8 mouse cellular contexts compared by ENCODE assay signal in genomic region chr2:165112149-165112548, GRCm38 (mm10). TPM values are rescaled to one million over a fixed set of nuclear protein-coding genes. Genes with fewer than 3 reads are reported as not detected.
DNase-seq lines count a peak whose midpoint lies in the region; ATAC-seq lines count a peak whose summit lies in the region.

No protein-coding gene starts in this region.

- DNase-seq in WW6 (ENCODE audit: low read depth, low spot score): peak; percentile 59
- peak; percentile 83 to 92 for DNase-seq in cerebellum, postnatal 25 days
- DNase-seq in gastrocnemius, postnatal 14 days: peak; percentile 89
- DNase-seq in hindlimb bud, embryonic 11.5 days (ENCODE audit: extremely low spot score, low read depth, low spot score): peak; percentile 46
- peak; percentile 54 to 78 for DNase-seq in left cerebral cortex, postnatal 14 days (ENCODE audit: low spot score in 2 of 2)
- DNase-seq in right cerebral cortex, postnatal 10 days (ENCODE audit: low spot score in 2 of 2): peak; percentile 59 to 78
- DNase-seq in urinary bladder, postnatal 10 days (ENCODE audit: low spot score): peak; percentile 59

- intact Hi-C loops in gastrocnemius, postnatal 14 days (cut with DNase I; ENCODE audit: low total_unique reads): no loop called here
- intact Hi-C loops in left cerebral cortex, postnatal 14 days (cut with DNase I): no loop called here

- peak; percentile 72 for ATAC-seq in megakaryocyte-erythroid progenitor cell, adult 5-6 weeks (replicated peaks; ENCODE audit: low FRiP score, low TSS enrichment, poor library complexity, severe bottlenecking)

RNA-seq across cellular contexts. Expression of gene 1700025C18Rik, which starts 21.6 kb away (rescaled TPM):
- total RNA-seq in gastrocnemius, postnatal 14 days (2021): not detected
- not detected for total RNA-seq in left cerebral cortex, postnatal 14 days (2021)
- not detected in 2 replicates for total RNA-seq in megakaryocyte-erythroid progenitor cell, adult 5-6 weeks (2014; fragmentation: Nextera tagmentation)
- not detected in 2 replicates for total RNA-seq in megakaryocyte-erythroid progenitor cell, adult 5-6 weeks (2017)

RNA-seq across cellular contexts. Expression of gene Cd40, which starts 56.7 kb away (rescaled TPM):
- total RNA-seq in gastrocnemius, postnatal 14 days (2021): 1 to 10 TPM; 1.1 to 1.2 TPM
- 1 to 10 TPM in 1 of 2 experiments, under 1 TPM in 1; 0.82 to 1.4 TPM for total RNA-seq in left cerebral cortex, postnatal 14 days (2021)
- 0.67 TPM in 1 of 2 replicates, not detected in the other for total RNA-seq in megakaryocyte-erythroid progenitor cell, adult 5-6 weeks (2014; fragmentation: Nextera tagmentation)
- not detected in 2 replicates for total RNA-seq in megakaryocyte-erythroid progenitor cell, adult 5-6 weeks (2017)

Comparison
In these comparisons a context has a peak if more than half of its experiments do, and no peak if none do; other contexts are left out.
1. Peak in every context shown above with its lines: DNase-seq and ATAC-seq.